Mouse (Mus musculus) cerebellum, adult 2 months (tissue): ENCODE data around the gene Thra. TPM values are rescaled to one million over a fixed set of nuclear protein-coding genes. Genes with fewer than 3 reads are reported as not detected.

Experiments used
- DNase-seq, 2 experiments: peaks; one replicate each; pipeline ENCODE4 v3.0.0; 2021
- H3K27ac ChIP-seq: fragments of 200-500 bp; 2 replicates; pipeline ENCODE4 v1.5.1; 2012; ENCODE audit warnings: low read length, control low read depth, inconsistent platforms; ENCODE audit not compliant: insufficient read depth
- H3K27me3 ChIP-seq: fragments of 200-500 bp; 2 replicates; pipeline ENCODE4 v1.6.1; 2012; ENCODE audit warnings: inconsistent platforms, mild to moderate bottlenecking, low read length, moderate library complexity; ENCODE audit not compliant: control insufficient read depth, insufficient read depth
- H3K4me1 ChIP-seq: fragments of 200-500 bp; 2 replicates; pipeline ENCODE4 v1.6.1; 2011; ENCODE audit warnings: low read length; ENCODE audit not compliant: control insufficient read depth, insufficient read depth
- H3K4me3 ChIP-seq: fragments of 200-500 bp; replicated peaks from 2 replicates; pipeline ENCODE3; 2011; ENCODE audit warnings: mild to moderate bottlenecking, low read depth, low read length, control low read depth; ENCODE audit not compliant: insufficient read depth
- CTCF ChIP-seq: fragments of 200-500 bp; IDR thresholded peaks from 2 replicates; pipeline ENCODE4 v1.5.1; 2011; ENCODE audit warnings: low read depth, mild to moderate bottlenecking, control low read depth, low read length, moderate library complexity, borderline replicate concordance; ENCODE audit not compliant: insufficient read depth
- POLR2A ChIP-seq: fragments of 200-500 bp; IDR thresholded peaks from 2 replicates; pipeline ENCODE4 v1.6.1; 2011; ENCODE audit warnings: low read length, control low read depth, borderline replicate concordance; ENCODE audit not compliant: insufficient read depth
- WGBS: fragments of 180-500 bp; shearing (Covaris S2); methylation state at CpG from one replicate; pipeline ENCODE4 v1.1.7; 2018; 5-methylcytosine and 5-hydroxymethylcytosine counted together
- polyA plus RNA-seq: library from polyadenylated mRNA; depleted of rRNA; stranded (reverse); fragments of >200 nt; gene quantifications from 2 replicates; pipeline ENCODE4 v1.2.3, GENCODE M21; 2012

Thra gene
- polyA plus RNA-seq, 1 experiment = 447 TPM

GRCm38 (mm10) chr11:98771131-98771530, 30.7 kb downstream of the Thra start:
- Histone ChIP-seq H3K4me3 (peak overlapping the region; percentile 15), H3K27ac (no peak overlapping the region), H3K4me1 (peaks cover 51% of the 10 kb centered on the region), H3K27me3 (no peaks in the 10 kb centered on the region)
- peak; percentile 34 to 48 for DNase-seq
- WGBS = 67% methylated on average over 18 of the region's 18 CpGs
- no peak for TF ChIP-seq CTCF
- no peak for TF ChIP-seq POLR2A

GRCm38 (mm10) chr11:98771844-98772525, 31.5 kb downstream of the Thra start:
- Histone ChIP-seq H3K27me3 (no peaks in the 10 kb centered on the region), H3K4me1 (peaks cover 42% of the 10 kb centered on the region), H3K4me3 (peak overlapping the region; percentile 89), H3K27ac (peak overlapping the region; percentile 35; the same call in 1 of the 2 replicates)
- WGBS = 31% methylated on average over 11 of the region's 11 CpGs
- TF ChIP-seq CTCF = no peak
- no peak for TF ChIP-seq POLR2A
- peak; percentile 54 to 65 for DNase-seq

- H3K27ac ChIP-seq = peak overlapping the region; percentile 35; the same call in 1 of the 2 replicates
- WGBS = 1% methylated on average over 8 of the region's 8 CpGs
Measured at GRCm38 (mm10) chr11:98772667-98773171, 32.3 kb downstream of the Thra start.

GRCm38 (mm10) chr11:98773635-98774295, 33.3 kb downstream of the Thra start:
- H3K4me3 ChIP-seq = peak overlapping the region; percentile 89
- no peaks in the 10 kb centered on the region for H3K27me3 ChIP-seq
- WGBS = under 1% methylated on average over 37 of the region's 37 CpGs
- no peak; the same call in 1 of the 2 replicates for TF ChIP-seq CTCF
- TF ChIP-seq POLR2A = peak; percentile 66; the same call in 1 of the 2 replicates
- peak; percentile 99 for DNase-seq
- H3K27ac ChIP-seq = peak overlapping the region; percentile 96
- peaks cover 30% of the 10 kb centered on the region for H3K4me1 ChIP-seq

More at GRCm38 (mm10) chr11:98772667-98773171, 32.3 kb downstream of the Thra start:
- TF ChIP-seq CTCF (no peak), POLR2A (no peak)
- DNase-seq = peak; percentile 64 to 69
- peaks cover 38% of the 10 kb centered on the region for H3K4me1 ChIP-seq
- peak overlapping the region; percentile 89 for H3K4me3 ChIP-seq
- no peaks in the 10 kb centered on the region for H3K27me3 ChIP-seq

- no peak for TF ChIP-seq CTCF
- TF ChIP-seq POLR2A = peak; percentile 98; the same call in 1 of the 2 replicates
- no peak for DNase-seq
- Histone ChIP-seq H3K4me1 (peaks cover 21% of the 10 kb centered on the region), H3K27me3 (no peaks in the 10 kb centered on the region), H3K27ac (peak within 1 kb of the TSS; percentile 96), H3K4me3 (peak within 1 kb of the TSS; percentile 89)
- WGBS = under 1% methylated on average over 22 of the region's 22 CpGs
Measured at GRCm38 (mm10) chr11:98774582-98775347, 34.3 kb downstream of the Thra start, which contains the start of gene Nr1d1. Gene Nr1d1 (minus strand): TSS chr11:98775333.

GRCm38 (mm10) chr11:98775348-98776051, 35.1 kb downstream of the Thra start:
- DNase-seq = peak; percentile 100
- TF ChIP-seq CTCF = no peak
- TF ChIP-seq POLR2A = no peak
- H3K27me3 ChIP-seq = no peaks in the 10 kb centered on the region
- 7% methylated on average over 15 of the region's 15 CpGs for WGBS
- peaks cover 14% of the 10 kb centered on the region; the same call in 1 of the 2 replicates for H3K4me1 ChIP-seq
- peak overlapping the region; percentile 38 for H3K4me3 ChIP-seq
- peak overlapping the region; percentile 19 for H3K27ac ChIP-seq

- DNase-seq = no peak
- peaks cover 10% of the 10 kb centered on the region; the same call in 1 of the 2 replicates for H3K4me1 ChIP-seq
Measured at GRCm38 (mm10) chr11:98776052-98776764, 35.8 kb downstream of the Thra start.

More at GRCm38 (mm10) chr11:98776052-98776764, 35.8 kb downstream of the Thra start:
- Histone ChIP-seq H3K4me3 (no peak overlapping the region), H3K27ac (peak overlapping the region; percentile 19; the same call in 1 of the 2 replicates), H3K27me3 (no peaks in the 10 kb centered on the region)
- TF ChIP-seq POLR2A (no peak), CTCF (no peak)
- 77% methylated on average over 12 of the region's 12 CpGs for WGBS
